Mouse (Mus musculus) adrenal gland, adult 2 months (tissue): ENCODE results near the gene Taok3. TPM values are rescaled to one million over a fixed set of nuclear protein-coding genes. Genes with fewer than 3 reads are reported as not detected.
A peak's percentile ranks its signal among the peaks of the same experiment; 100 is the strongest.

ENCODE experiments used
- DNase-seq: peaks from one replicate; pipeline ENCODE4 v3.0.0; 2021
- polyA plus RNA-seq: library from polyadenylated mRNA; depleted of rRNA; stranded (reverse); fragments of >200 nt; gene quantifications from 2 replicates; pipeline ENCODE4 v1.2.3, GENCODE M21; 2012
- total RNA-seq, 2 experiments: library from RNA; stranded (reverse); gene quantifications; 2 replicates each; pipeline ENCODE4 v1.2.3; 2021

Taok3 gene
- total and polyA plus RNA-seq, 3 experiments, result 9.0 to 36.0 (median 30.9) TPM

DNA sequence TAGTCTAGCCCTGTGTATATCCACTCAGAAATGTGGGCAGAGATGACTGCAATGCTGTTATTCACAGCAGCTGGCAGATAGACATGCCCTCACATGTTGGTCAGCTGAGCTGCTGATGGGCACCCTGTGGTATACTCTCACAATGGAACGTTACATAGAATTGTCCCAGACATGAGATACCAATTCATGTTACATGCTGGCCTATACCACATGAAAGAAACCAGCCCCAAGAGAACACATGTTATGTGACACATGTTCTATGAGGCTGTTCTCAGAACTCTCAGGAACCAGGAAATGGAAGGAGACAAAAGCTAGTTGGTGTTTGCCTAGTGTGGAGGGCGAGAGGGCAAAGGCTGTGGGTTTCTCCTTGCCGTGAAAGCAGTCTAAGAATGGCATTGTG is 62.5 kb downstream of the Taok3 start:
- no peak for DNase-seq

GRCm38 (mm10) chr5:117184832-117185231 is 64.9 kb downstream of the Taok3 start:
- DNase-seq, result no peak

DNA sequence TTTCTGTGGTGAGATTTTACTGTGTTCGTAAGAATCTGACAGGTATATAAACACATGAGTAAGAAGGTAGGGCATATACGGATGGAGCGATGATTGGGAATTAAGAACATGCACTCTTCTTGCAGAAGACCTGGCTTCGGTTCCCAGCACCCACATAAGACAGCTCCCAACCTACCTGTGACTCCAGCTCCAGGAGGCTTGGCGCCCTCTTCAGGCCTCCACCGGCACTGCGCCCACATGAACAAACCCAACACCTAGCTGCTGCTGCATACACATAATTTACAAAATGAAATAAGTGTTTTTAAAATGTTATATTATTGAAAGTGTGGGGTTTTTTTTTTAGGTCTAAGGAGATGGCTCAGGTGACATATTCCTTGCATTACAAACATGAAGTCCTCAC is 65.7 kb downstream of the Taok3 start:
- DNase-seq, result no peak

DNA sequence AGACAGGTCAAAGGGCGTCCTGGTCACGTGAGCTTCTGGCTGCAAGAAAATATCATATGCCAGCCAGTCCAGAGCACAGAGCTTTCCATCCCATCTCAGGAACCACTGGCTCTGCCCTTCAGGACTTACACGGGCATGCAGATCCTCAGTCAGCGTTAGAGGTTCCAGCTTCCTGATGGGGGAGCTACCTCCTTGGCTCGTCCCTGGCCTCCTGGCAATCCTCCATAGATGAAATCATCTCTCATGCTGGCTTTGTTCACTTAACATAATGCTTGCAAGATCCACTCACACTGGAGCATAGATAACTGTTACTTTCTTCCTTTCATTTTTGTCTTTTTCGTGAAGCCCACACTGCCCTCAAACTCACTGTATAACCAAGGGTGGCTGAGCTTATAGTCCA is 72.1 kb downstream of the Taok3 start:
- peak; percentile 17 for DNase-seq

- no peak for DNase-seq
Observed at GRCm38 (mm10) chr5:117193748-117194147, 73.8 kb downstream of the Taok3 start.

- DNase-seq, result no peak
Observed at GRCm38 (mm10) chr5:117194672-117195071, 74.7 kb downstream of the Taok3 start.

DNA sequence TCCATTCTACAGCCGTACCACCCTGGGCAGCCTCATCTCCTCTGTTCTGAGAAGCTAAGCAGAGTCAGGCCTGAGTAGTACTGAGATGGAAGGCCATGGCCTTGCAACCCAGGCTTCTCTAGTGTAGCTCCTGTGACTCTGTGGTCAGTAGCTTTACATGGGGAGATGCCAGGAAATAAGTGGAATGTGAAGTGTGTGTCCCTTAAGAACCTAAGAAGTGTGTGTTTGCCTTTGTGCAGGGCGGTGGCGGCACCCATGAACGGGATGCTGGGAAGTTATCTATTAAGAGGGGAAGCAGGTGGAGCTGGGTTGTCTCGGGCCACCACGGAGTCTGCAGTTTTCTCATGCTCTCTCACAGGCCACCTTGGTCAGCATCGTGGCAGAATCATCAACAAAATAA is 76.6 kb downstream of the Taok3 start:
- no peak for DNase-seq

- no peak for DNase-seq
Observed at GRCm38 (mm10) chr5:117198390-117198789, 78.5 kb downstream of the Taok3 start.

DNA sequence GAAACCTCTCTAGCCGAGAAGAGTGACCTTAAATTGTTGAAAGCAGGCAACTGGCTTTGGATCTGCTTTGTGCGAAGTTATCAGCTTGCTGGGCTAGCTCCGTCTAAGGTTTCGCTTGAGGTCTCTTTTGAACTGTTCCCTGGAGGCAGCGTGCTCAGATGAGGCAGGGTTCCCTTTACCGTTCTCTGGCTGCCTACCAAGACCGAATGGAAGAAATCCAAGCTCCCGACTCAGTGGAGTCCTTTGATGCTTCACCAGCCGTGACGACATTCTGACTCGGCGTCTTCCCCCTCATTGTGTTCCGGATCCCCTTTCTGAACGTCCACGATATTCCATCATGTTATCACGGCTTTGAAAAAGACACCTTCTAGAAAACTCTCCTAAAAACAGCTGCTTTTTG is 87.4 kb downstream of the Taok3 start:
- peak; percentile 10 for DNase-seq

GRCm38 (mm10) chr5:117214016-117214415 is 94.1 kb downstream of the Taok3 start:
- no peak for DNase-seq

DNA sequence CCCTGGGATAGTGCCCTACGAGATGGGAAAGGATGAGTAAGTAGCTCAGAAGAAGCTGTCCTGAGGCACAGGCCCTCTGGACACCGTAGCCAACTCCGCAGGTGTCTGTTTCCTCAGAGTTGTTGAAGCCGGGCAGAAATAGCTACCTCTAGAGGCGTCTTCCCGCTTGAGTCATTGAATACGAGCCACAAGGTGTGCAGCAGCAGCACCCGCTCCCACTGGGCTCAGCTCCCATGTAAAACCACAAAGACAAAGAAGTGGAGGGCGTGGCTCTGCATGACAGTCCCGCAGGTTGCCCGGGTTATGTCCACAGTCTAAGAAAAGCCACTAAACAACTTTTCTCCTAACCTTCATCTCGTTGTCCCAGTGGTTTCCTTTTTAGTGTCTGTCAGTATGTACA is 111.1 kb downstream of the Taok3 start:
- no peak for DNase-seq

DNA sequence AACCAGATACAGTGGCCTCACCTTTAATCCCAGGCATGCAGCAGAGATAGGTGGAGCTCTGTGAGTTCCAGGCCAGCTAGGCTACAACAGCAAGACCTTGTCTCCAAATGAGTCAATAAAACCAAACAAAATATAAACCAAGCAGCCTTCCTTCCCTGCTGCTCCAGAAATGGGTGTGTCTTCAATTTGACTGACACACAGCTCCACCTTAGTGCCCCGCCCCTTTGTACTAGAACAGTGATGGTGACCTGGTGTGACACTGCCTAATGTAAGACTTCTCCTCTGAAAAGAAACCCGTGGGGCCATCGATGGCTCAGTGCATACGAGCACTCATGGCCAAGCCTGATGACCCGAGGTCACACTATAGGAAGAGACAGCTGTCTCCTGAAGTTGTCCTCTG is 116.6 kb downstream of the Taok3 start:
- no peak for DNase-seq

GRCm38 (mm10) chr5:117239106-117239505 is 119.2 kb downstream of the Taok3 start:
- DNase-seq, result no peak

- no peak for DNase-seq
Observed at GRCm38 (mm10) chr5:117240321-117240731, 120.4 kb downstream of the Taok3 start.

DNA sequence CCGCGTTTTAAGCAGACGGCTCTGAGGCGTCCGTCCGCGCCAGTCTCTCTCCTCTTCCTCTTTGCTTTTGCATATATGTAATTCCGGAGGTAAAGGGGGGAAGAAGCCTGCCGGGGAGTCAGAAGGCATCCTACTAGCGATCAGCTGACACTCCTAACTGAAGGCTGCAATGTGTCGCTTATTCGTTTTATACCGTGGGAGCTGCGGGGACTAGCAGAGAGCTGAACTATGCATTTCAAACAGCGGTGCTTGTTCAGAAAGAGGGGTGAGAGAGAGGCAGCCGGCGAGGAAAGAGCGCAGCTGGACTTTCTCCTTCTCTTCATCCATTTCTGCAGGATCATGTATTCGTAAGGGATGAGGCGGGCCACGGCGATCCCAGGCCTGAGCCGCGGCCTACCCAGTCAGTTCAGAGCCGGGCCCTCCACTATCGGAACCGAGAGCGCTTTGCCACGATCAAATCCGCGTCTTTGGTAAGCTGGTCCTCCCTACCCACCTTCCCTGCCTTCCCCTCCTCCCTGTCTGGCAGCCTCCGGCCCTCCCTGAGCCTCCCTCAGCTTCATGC is 120.9 kb downstream of the Taok3 start:
- DNase-seq, result peak; percentile 15

GRCm38 (mm10) chr5:117241935-117242531 is 122.1 kb downstream of the Taok3 start:
- no peak for DNase-seq

DNA sequence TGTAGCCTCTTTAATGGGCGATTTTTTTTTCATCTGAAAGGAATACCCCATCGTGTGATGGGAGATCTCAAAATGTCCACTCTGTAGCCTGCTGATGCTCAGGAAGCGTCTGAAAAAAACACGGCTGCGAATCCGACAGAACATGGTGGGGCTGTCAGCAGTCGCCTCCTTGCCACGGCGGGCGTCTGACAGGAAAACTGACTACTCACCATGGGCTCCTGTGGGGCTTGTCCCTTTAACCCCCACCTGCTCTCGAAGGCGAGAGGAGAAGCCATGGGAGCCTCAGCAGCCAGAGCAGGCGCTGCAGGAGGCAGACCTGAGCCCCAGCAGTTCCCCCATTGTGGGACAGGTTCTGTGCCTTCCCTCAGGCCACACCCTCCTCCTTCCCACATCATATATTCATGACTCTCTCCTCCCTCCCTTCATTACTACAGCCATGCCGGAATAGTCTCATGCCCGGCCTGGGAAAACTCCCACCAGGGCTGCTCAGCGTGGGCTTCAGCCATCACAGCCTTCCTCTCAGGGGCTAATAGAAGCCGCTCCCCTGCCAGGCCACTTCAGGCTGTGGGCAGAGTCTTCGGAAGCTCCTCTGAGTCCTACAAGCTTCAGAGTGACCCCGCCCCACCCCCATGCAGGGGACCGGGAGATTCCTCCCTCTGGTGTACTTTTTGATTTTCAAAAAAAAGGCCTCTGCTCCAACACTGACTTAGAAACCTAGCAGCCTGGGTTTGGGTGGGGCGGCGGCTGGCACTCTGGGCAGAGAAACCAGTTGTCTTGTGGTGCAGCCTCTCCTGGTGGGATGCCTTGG is 122.9 kb downstream of the Taok3 start:
- no peak for DNase-seq

DNA sequence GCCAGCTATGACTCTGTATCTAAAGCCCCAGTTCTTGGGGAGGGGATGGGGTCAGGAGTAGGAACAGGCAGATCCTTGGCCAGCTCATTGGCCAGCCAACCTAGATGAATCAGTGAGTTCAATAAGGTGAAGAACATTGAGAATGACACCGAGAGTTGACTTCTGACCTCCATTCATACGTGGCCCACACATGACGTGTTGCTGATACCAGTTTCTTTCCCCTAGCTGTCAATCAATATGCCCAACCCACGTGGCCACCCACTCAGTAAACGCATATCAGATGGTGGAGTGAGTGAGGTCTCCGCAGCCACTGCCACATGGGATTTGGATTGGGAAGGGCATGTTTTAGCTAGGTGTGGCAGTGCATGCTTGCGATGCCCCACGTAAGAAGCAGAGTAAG is 125.2 kb downstream of the Taok3 start:
- DNase-seq, result no peak

- DNase-seq, result peak; percentile 76
Observed at GRCm38 (mm10) chr5:117248351-117248750, 128.4 kb downstream of the Taok3 start.

- DNase-seq, result no peak
Observed at GRCm38 (mm10) chr5:117250796-117251195, 130.9 kb downstream of the Taok3 start.

DNA sequence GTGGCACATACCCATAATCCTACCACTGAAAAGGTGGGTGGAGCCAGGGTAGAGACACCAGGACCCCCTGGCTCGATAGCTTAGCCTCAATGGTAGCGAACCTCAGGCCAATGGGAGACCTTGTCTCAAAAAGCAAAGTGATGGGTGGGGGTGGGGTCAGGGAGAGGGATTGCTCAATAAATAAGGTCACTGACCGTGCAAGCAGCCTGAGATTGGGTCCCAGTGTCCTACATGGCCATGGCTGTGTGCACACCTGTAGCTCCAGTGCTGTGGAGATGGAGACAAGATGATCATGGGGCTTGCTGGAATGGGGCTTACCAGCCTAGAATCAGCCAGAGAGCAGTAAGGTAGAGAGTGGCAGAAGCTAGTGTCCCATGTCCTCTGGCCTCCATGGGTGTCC is 131.8 kb downstream of the Taok3 start:
- DNase-seq, result no peak

DNA sequence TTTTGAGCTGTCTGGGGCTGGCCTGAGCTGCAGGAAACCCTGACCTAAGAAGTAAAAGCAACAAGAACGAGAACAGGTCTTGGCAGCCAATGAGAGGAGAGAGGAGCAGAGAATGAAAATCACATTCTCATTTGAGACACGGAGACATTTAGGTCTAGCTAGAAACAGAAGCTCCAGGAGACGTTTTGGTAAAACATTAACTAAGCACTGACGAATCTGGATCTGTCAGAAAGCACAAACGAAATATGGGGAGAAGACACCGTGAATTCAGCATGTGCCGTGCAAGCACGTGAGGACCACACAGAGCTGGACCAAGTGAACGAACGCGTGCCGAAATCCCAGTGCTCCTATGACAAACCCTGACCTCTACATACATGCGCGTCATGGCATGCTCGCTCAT is 138.3 kb downstream of the Taok3 start:
- DNase-seq, result no peak

DNA sequence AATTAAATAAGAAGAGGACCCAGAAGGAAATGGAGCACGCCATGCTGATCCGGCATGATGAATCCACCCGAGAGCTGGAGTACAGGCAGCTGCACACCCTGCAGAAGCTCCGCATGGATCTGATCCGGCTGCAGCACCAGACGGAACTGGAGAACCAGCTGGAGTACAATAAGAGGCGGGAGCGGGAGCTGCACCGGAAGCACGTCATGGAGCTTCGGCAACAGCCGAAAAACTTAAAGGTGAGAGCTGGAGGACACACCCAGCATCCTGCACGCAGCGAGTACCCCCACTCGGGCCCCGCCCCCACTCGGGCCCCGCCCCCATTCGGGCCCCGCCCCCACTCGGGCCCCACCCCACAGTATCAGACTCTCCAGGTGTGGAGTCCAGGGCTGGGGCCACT is 143.6 kb downstream of the Taok3 start:
- DNase-seq, result no peak

GRCm38 (mm10) chr5:117264701-117265100 is 144.8 kb downstream of the Taok3 start:
- DNase-seq, result no peak
